Mouse (Mus musculus) C2C12 (cell line): Measurements from ENCODE around the gene Olfr358. TPM values are rescaled to one million over a fixed set of nuclear protein-coding genes. Genes with fewer than 3 reads are reported as not detected.

ENCODE experiments used
- H3K27me3 ChIP-seq: one replicate; pipeline ENCODE4 v1.6.1; 2011; ENCODE audit not compliant: control insufficient read depth, insufficient read depth, insufficient read length
- H3K36me3 ChIP-seq: one replicate; pipeline ENCODE4 v1.6.1; 2011; ENCODE audit not compliant: control insufficient read depth, insufficient read depth
- H3K4me3 ChIP-seq: one replicate; pipeline ENCODE4 v1.5.1; 2011; ENCODE audit warnings: mild to moderate bottlenecking, control low read depth; ENCODE audit not compliant: poor library complexity, insufficient read depth, severe bottlenecking
- H3K79me2 ChIP-seq: one replicate; pipeline ENCODE4 v1.6.1; 2011; ENCODE audit not compliant: control insufficient read depth, insufficient read depth
- H3K79me3 ChIP-seq: one replicate; pipeline ENCODE4 v1.6.1; 2011; ENCODE audit warnings: low read depth, control low read depth
- H3ac ChIP-seq: one replicate; pipeline ENCODE3; 2011; ENCODE audit warnings: low read depth; ENCODE audit not compliant: control insufficient read depth, insufficient read length
- CEBPB ChIP-seq: IDR thresholded peaks from one replicate; pipeline ENCODE4 v1.6.1; 2011; ENCODE audit warnings: low read depth, mild to moderate bottlenecking, control low read depth, moderate library complexity
- CTCF ChIP-seq: IDR thresholded peaks from one replicate; pipeline ENCODE4 v1.5.1; 2011; ENCODE audit not compliant: control insufficient read depth, insufficient read depth, insufficient read length
- FOSL1 ChIP-seq: IDR thresholded peaks from one replicate; pipeline ENCODE4 v1.8.0; 2011; ENCODE audit warnings: mild to moderate bottlenecking, low read length; ENCODE audit not compliant: poor library complexity, insufficient read depth, severe bottlenecking
- MAX ChIP-seq: IDR thresholded peaks from one replicate; pipeline ENCODE4 v1.6.1; 2011; ENCODE audit warnings: mild to moderate bottlenecking, control low read depth
- MYOD1 ChIP-seq: IDR thresholded peaks from one replicate; pipeline ENCODE4 v1.6.1; 2011; ENCODE audit warnings: low read depth; ENCODE audit not compliant: control insufficient read depth, insufficient read length
- MYOG ChIP-seq: IDR thresholded peaks from one replicate; pipeline ENCODE4 v1.6.1; 2011; ENCODE audit not compliant: control insufficient read depth, insufficient read length; ENCODE audit errors: extremely low read depth
- USF1 ChIP-seq: IDR thresholded peaks from one replicate; pipeline ENCODE4 v1.6.1; 2011; ENCODE audit warnings: low read depth, mild to moderate bottlenecking, control low read depth, moderate library complexity
- long read RNA-seq, 2 experiments: library from polyadenylated mRNA; unstranded; transcript quantifications; one replicate each; pipeline ENCODE4 v2.0.0; 2019 to 2020
- polyA plus RNA-seq: library from polyadenylated mRNA; unstranded; fragments of >200 nt; fragmentation: generic; extraction: Trizol; gene quantifications from one replicate; pipeline ENCODE4 v1.2.1, GENCODE M21; 2012; ENCODE audit warnings: missing spikeins

Gene Olfr358
- polyA plus RNA-seq, result not detected
- long read RNA-seq, experiment 1, result 0 reads
- long read RNA-seq, experiment 2, result 0 reads

DNA sequence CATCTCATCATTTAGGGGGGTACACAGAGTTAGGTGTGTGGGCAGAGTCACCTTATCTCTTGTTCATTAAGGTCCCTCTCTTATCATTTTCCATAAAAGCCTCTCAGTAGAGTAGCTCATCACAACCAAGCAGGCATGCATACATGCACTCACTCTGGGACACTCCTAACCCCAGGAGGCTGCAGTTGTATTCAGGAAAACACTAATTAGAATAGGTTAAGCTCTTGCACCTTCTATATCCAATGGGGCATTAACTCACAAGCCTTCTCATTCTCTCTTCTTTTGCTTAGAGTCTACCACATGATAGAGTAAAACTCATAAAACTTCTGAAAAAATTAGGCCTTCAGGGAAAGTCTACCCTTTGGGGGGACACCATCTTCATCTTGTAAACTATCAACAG is at the start of gene Olfr358:
TSS of gene Olfr358 (minus strand) at position 101 of the 400 bp plus-strand sequence.
- no peaks in the 10 kb centered on the region for H3K27me3 ChIP-seq
- no peaks in the 10 kb centered on the region for H3K79me3 ChIP-seq
- H3K79me2 ChIP-seq, result no peaks in the 10 kb centered on the region
- no peak within 1 kb of the TSS for H3ac ChIP-seq
- H3K4me3 ChIP-seq, result no peak within 1 kb of the TSS
- TF ChIP-seq CEBPB (no peak), USF1 (no peak), MAX (no peak), CTCF (no peak), MYOD1 (no peak), FOSL1 (no peak), MYOG (no peak)
- H3K36me3 ChIP-seq, result no peaks in the 10 kb centered on the region

GRCm38 (mm10) chr2:36997030-36997429 is 12.1 kb downstream of the Olfr358 start:
- Histone ChIP-seq H3K4me3 (no peak overlapping the region), H3K27me3 (no peaks in the 10 kb centered on the region), H3K79me3 (no peaks in the 10 kb centered on the region), H3K79me2 (no peaks in the 10 kb centered on the region), H3K36me3 (no peaks in the 10 kb centered on the region), H3ac (no peak overlapping the region)
- TF ChIP-seq CEBPB (no peak), MYOG (no peak), CTCF (no peak), MAX (no peak), USF1 (no peak), MYOD1 (no peak), FOSL1 (no peak)

DNA sequence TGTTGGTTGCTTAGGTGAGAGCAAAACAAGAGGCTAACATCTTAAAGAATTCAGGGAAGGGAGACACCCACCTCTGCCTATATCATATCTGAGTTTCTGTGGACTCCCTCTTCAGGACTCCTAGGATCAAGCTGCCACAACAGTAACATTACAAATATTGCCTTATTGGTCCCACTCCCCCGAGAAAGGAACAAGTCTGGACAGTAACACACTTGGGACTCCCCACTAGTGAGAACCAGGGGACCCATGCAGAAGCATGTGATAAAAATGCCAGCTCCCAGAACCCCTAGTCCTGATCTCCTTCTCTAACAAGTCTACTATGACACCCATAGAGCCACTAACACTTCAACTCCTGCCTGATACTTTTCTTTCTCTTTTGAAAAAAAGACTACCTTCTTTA is 15.6 kb downstream of the Olfr358 start, which contains the start of gene Olfr357:
TSS of gene Olfr357 (plus strand) at position 301 of the 400 bp plus-strand sequence.
- no peaks in the 10 kb centered on the region for H3K79me2 ChIP-seq
- H3K79me3 ChIP-seq, result no peaks in the 10 kb centered on the region
- TF ChIP-seq MYOD1 (no peak), MAX (no peak), USF1 (no peak), CTCF (no peak), CEBPB (no peak)
- H3K36me3 ChIP-seq, result no peaks in the 10 kb centered on the region
- H3ac ChIP-seq, result no peak within 1 kb of the TSS
- no peaks in the 10 kb centered on the region for H3K27me3 ChIP-seq
- H3K4me3 ChIP-seq, result no peak within 1 kb of the TSS

Other genes starting within 250 kb of the Olfr358 start
- not detected for gene Olfr348, start 225.1 kb downstream of the Olfr358 start, polyA plus RNA-seq
- not detected for gene Olfr50, start 218.8 kb downstream of the Olfr358 start, polyA plus RNA-seq
- gene Olfr3, start 192.3 kb downstream of the Olfr358 start, polyA plus RNA-seq, result not detected
- gene Olfr350, start 163.0 kb downstream of the Olfr358 start, polyA plus RNA-seq, result not detected
- gene Olfr351, start 146.7 kb downstream of the Olfr358 start, polyA plus RNA-seq, result not detected
- gene Olfr352, start 140.9 kb downstream of the Olfr358 start, polyA plus RNA-seq, result not detected
- gene Olfr353, start 116.4 kb downstream of the Olfr358 start, polyA plus RNA-seq, result not detected
- gene Olfr354, start 103.7 kb downstream of the Olfr358 start, polyA plus RNA-seq, result not detected
- not detected for gene Olfr355, start 80.4 kb downstream of the Olfr358 start, polyA plus RNA-seq
- gene Olfr356, start 72.2 kb downstream of the Olfr358 start, polyA plus RNA-seq, result not detected
- gene Olfr357, start 15.5 kb downstream of the Olfr358 start, polyA plus RNA-seq, result not detected
- not detected for gene Olfr360, start 56.4 kb upstream of the Olfr358 start, polyA plus RNA-seq
- gene Olfr361, start 80.0 kb upstream of the Olfr358 start, polyA plus RNA-seq, result not detected
- gene Olfr362, start 108.6 kb upstream of the Olfr358 start, polyA plus RNA-seq, result not detected
- not detected for gene Olfr364-ps1, start 130.0 kb upstream of the Olfr358 start, polyA plus RNA-seq
- not detected for gene Olfr365, start 178.9 kb upstream of the Olfr358 start, polyA plus RNA-seq
- not detected for gene Olfr366, start 202.2 kb upstream of the Olfr358 start, polyA plus RNA-seq